Mouse (Mus musculus): ENCODE results near the gene Zbtb8a.
"Not testable (repeated sequence)": the region's sequence is repeated elsewhere in the genome, so short reads cannot be mapped to it uniquely, and the experiment has no call there.

Zbtb8a gene

GRCm38 (mm10) chr4:129375821-129376220 is 2.1 kb downstream of the Zbtb8a start:
- no peak for DNase-seq

DNA sequence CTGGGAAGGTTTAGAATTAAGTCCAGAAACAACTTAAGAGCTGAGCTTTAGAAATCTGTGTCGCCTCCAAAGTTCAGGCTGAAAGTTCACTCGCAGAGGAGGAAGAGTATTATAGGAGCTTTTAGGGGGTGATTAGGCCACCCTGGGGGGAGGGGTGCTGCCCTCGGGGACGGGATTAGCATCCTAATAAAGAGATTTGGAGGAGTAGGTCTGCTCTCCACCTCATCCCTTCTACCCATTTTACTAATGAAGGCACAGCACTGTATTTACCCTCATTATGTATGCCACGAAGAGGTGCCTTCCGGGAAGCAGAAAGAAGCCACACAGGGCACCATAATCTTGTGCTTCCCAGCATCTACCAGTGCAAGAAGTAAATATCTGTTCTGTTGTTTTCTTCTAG is 2.9 kb downstream of the Zbtb8a start:
- no peak for DNase-seq

DNA sequence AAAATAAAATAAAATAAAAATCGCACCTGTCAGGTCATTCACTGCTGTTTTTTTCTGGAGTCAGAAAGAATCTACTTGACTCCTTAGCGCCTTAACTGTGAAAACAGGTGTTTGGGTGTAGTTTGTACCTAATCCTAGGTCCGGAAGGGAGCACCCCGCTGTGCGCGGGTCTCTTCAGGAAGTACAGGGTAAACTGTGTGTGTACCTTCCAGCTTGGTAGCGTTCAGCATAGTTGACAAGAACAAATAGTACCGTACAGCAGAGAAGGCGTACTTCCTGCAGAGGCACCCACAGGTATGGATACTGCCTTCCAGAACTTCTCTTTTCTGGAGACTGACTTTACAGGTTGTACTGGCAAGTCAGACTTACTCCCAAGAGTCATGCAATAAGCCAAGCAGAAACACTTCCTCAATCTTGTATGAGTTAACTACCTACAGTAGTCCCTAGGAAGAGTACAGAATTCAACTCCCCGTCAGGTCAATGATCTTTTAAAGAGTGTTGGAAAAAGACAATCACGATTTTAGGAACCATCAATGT is 3.6 kb downstream of the Zbtb8a start:
- DNase-seq, result no peak

- no peak for DNase-seq
Observed at GRCm38 (mm10) chr4:129373202-129373976, 4.5 kb downstream of the Zbtb8a start.

GRCm38 (mm10) chr4:129371391-129371790 is 6.5 kb downstream of the Zbtb8a start:
- no peak for DNase-seq

DNA sequence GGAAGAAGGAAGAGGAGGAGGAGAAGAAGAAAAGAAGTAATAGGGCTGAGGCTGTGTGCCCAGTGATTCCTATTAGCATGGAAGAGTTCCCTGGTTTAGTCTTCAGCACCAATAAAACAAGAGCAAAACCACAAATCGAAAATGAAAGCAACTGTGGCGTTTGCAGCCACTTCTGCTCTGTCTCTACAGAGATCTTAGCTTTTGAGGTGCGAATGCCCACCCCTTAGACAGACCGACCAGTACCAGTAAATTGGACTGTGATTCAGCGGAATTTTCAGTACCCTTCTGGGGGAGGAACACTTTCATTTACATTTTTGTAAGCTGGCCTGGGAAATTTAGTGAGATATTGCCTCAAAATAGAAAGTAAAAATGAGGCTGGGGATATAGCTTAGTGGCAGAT is 12.7 kb downstream of the Zbtb8a start:
- DNase-seq, result no peak

DNA sequence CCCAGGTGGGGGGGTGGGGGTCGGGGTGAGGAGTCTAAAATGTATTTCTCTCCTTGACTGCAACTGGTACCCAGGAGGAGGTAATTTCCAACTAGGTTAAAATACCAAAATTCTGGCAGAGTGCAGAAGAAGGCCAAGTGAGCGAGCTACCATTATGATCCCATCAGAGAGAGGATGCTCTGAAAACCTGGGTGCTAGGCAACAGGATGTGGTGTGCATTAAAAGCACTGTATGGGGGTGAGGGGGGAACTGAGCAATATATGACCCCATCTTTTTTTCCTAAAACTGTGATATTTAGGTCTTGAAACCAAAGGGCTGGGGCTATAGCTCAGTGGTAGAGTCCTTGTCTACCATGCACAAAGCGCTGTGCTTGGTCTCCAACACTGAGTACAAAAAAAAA is 13.5 kb downstream of the Zbtb8a start:
- no peak for DNase-seq

DNA sequence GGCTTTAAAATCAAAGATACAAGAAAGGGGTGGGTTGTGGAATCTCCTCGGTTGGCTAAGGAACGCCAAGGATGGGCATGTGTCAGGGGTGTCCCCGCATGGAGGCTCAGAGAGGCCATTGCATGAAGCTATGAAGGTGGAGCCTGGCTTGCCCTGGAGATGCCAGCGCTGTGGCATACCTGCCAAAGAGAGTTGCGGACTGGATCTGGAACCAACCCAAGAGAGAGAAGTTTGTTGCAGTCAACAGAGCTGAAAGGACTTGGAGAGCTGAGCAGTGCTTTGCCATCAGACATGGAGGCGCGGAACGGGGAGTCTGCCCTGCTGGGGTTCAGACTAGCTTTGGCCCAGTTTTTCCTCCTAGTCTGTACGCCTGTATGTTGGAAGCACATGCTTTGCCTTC is 14.5 kb downstream of the Zbtb8a start:
- no peak for DNase-seq

DNA sequence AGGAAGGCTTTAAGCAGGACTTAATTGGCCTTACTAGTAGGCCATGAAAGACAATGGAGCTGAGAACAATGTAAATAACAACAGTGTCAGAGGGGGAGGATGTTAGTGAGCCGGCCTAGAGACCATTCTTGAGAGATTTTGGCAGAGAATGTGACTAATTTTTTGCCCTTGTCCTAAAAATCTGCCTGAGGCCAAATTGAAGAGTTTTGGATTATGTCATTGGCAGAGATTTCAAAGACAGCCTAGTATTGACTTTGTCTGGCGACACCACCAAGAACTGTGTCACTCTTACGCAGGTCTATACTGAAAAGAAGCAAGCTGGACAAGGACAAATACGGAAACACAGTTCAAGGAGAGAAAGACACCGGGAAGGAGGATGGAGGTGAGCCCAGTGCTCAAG is 15.1 kb downstream of the Zbtb8a start:
- DNase-seq, result no peak

GRCm38 (mm10) chr4:129362238-129362637 is 15.7 kb downstream of the Zbtb8a start:
- not testable (repeated sequence) for DNase-seq

- DNase-seq, result no peak
Observed at GRCm38 (mm10) chr4:129357613-129358163, 20.2 kb downstream of the Zbtb8a start.

- DNase-seq, result no peak
Observed at GRCm38 (mm10) chr4:129354236-129354635, 23.7 kb downstream of the Zbtb8a start.

GRCm38 (mm10) chr4:129353176-129353575 is 24.7 kb downstream of the Zbtb8a start:
- no peak for DNase-seq

DNA sequence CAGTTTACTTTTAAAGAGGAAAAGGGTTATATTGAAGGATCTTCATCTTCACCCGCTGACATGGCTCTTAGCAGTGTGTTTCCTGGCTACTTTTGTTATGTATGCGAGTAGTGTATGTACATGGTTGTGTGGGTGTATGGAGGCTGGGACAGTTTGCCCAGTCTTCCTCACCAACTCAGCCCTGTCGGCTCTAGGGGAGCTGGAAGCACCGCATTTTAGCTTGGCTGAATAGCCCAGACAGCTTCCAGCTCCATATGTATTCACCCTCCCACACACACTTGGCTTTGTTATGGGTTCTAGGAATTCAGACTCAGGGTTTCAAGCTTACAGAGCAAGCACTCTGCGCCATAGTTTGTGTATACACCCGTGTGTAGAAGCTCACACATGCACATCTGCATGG is 26.8 kb downstream of the Zbtb8a start:
- peak; percentile 73 for DNase-seq

DNA sequence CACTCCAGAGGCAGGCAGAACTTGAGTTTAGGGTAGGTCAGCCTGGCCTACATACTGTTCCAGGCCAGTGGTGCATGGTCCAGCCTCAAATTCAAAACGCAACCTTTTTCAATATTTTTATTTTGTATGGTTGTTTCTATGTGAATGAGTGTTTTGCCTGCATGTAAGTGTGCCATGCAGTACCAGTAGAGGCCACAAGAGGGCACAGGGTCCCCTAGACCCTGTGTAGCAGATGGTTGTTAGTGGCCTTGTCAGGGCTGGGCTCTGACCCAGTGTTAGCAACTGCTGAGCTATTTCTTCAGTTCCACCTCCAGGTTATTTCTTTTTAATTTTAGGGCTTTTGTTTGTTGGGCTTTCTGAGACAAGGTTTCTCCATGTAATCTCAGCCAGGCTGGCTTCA is 27.3 kb downstream of the Zbtb8a start:
- peak; percentile 37 for DNase-seq

GRCm38 (mm10) chr4:129346481-129347154 is 31.3 kb downstream of the Zbtb8a start:
- DNase-seq, result peak; percentile 62

DNA sequence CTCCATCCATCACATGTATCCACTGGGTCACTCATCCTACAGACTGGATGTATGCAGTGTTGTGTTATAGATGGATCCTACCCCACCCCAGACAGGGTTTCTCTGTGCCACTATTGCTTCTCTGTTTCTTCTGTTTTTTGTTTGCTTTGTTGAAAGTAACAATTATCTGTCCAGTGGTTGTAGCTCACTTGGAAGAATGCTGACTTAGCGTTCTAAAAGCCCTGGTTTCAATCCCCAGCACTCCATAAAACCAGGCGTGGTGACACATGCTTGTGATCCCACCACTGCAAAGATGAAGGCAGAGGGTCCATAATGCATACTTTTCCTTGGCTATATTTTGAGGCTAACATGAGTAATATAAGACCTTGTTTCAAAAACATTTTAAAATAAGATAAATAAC is 35.2 kb downstream of the Zbtb8a start:
- no peak for DNase-seq

DNA sequence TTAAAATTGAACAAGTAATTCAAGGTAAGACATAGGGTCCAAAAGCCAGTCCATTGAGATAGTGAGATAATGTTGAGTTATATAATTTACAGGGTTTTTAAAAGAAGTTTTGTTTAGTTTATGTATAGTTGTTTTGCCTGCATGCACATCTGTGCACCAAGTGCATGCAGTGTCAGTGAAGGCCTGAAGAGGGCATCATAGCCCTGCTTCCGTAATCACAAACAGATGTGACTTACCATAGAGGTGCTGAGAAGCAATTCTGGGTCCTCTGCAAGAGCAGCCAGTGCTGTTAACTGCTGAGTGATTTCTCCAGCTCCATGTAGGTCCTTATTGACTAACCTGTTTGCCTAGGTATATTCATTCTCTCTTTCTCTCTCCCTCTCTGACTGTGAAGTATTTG is 36.0 kb downstream of the Zbtb8a start:
- DNase-seq, result no peak

GRCm38 (mm10) chr4:129339743-129340142 is 38.2 kb downstream of the Zbtb8a start:
- no peak for DNase-seq

DNA sequence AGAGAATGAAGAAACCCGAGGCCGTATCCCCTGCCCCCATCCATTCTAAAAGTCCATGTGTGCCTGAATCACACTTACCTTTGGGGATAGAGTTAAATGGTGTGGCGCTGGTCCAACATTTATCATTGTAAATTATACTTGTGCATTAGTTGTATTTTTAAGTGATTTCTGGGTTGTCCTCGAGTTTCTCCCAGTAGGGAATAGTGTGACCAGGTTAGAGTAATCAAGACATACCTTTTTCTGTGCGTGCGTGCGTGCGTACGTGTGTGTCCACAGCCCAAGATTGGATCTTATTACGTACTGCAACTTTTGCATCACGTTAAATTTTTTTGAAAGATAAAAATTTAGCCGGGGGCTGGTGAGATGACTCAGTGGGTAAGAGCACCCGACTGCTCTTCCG is 41.6 kb downstream of the Zbtb8a start:
- no peak for DNase-seq

DNA sequence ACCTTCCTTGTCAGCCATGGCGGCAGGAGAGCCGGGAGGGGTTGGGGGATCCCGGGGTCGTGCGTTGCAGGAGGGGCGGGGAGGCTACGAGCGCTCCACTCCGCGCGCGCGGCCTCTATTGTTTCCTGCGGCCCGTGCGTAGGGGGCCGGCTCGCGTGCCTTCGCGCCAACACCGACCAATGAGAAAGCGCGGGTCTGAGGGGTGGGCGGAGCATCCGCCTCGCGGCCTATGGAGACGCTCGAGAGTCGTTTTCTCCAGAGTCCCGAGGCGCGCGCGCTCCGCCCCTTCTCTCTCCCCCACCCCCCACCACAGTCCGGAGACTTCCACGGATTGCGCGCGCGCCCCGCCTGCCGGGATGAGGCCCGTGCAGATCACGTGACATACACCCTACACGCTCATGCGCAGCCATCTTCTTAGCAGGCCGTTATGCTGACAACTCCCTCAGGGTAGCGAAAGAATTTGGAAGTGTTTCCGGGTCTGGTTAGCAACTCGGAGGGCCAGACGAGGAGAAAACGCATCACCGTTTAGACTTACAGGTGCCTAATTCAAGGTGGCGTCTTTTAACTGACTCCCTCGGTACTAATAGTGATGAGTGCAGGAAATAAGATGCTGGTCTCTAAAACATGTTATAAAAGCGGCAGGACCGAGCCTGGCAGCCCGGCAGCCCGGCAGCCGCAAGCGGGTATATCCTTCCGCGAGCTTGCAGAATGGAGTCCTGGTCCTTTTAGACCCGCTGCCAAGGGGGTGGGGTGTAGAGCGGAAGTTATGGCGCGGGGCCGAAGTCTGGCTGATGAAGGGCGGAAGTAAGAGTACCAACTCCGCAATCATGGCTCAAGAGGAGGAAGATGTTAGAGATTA is 42.5 kb downstream of the Zbtb8a start, which contains the start of the genes Rbbp4 and Zbtb8os:
Gene Rbbp4 (minus strand): TSS at position 155 of the 859 bp plus-strand sequence.
Gene Zbtb8os (plus strand): TSS at position 480 of the 859 bp plus-strand sequence.
- DNase-seq, result peak; percentile 98

DNA sequence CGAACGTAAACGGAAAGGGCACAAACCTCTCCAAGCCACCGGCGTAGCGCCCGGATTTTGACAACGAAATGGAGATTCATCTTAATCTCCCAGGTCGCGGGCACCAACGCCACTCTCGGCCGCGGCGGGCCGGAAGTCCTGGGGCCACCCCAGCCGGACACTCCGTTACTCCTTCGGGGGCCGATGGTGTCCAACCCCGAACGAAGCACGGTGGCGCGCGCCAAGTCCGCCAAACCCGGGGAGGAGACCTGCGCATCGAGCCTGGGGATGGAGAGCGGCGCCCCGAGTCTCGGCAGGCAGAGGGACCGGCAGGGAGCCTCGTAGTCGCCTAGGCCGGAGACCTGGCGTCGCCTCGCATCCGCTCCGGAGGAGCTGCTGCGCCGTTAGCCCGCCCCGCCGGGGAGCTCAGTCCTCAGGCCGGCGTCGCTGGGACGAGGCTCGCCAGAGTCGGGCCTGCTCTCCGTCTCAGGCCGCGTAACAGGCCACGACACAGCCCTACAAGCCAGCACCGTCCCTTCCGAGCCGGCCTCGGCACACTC is 43.2 kb downstream of the Zbtb8a start:
- DNase-seq, result peak; percentile 27
